Mouse (Mus musculus) megakaryocyte, embryonic 14.5 days (primary cell): ENCODE results near the gene Usp19.

ENCODE experiments used
- FLI1 ChIP-seq: IDR thresholded peaks from 2 replicates; pipeline ENCODE4 v1.6.1; 2012; ENCODE audit warnings: low read length, inconsistent platforms, mixed read lengths
- GATA1 ChIP-seq: IDR thresholded peaks from 3 replicates; pipeline ENCODE4 v1.6.1; 2012; ENCODE audit warnings: mixed read lengths, low read length, inconsistent platforms, borderline replicate concordance

- TF ChIP-seq GATA1, result no peak
- TF ChIP-seq FLI1, result no peak
These were observed 29.2 kb upstream of the Usp19 start, which contains the start of gene Klhdc8b for GRCm38 (mm10) chr9:108461181-108461631.
